Mouse (Mus musculus): ENCODE measurements around the gene Napsa.

Napsa gene

GRCm38 (mm10) chr7:44626068-44626385 is 53.8 kb downstream of the Napsa start:
- no peak for DNase-seq (ENCODE audit: low read depth, low spot score)

GRCm38 (mm10) chr7:44626966-44627365 is 54.8 kb downstream of the Napsa start:
- no peak for DNase-seq (ENCODE audit: low read depth, low spot score)

DNA sequence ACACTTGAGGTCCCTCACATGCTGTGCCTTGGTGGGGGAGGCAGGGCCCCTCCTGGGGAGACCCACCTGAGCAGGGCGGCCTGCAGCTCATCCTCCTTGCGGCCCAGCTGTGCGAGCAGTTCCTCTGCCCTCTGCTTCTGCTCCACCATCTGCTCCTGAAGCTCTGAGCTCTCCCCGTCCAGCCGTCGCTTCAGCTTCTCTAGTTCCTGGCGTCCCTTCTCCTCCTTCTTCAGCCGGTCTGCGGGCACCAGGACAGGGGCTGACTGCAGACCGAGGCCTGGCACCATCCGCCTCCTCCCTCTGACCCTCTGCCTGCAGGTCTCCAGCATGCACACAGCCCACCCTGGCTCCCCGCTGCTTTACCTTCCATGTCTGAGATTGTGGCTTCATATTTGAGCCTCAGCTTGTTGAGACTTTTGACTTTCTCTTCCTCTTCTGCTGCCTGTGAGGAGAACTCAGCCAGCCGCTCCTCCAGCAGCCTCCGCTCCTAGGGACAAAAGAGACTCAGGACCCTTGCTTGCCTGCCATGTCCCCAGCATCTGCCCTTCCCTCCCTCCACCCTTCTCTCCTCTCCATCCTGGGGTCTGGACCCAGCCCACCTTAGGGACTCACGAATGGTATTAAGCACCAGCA is 56.3 kb downstream of the Napsa start:
- no peak for DNase-seq (ENCODE audit: low read depth, low spot score)

GRCm38 (mm10) chr7:44630437-44630836 is 58.3 kb downstream of the Napsa start:
- DNase-seq (ENCODE audit: low read depth, low spot score), result no peak

- DNase-seq (ENCODE audit: low read depth, low spot score), result peak; percentile 69
Measured at GRCm38 (mm10) chr7:44632676-44633075, 60.5 kb downstream of the Napsa start.

GRCm38 (mm10) chr7:44633407-44633806 is 61.2 kb downstream of the Napsa start:
- no peak for DNase-seq (ENCODE audit: low read depth, low spot score)

Data from WW6 (cell line).